Mouse (Mus musculus): ENCODE measurements around the gene AI593442.

DNA sequence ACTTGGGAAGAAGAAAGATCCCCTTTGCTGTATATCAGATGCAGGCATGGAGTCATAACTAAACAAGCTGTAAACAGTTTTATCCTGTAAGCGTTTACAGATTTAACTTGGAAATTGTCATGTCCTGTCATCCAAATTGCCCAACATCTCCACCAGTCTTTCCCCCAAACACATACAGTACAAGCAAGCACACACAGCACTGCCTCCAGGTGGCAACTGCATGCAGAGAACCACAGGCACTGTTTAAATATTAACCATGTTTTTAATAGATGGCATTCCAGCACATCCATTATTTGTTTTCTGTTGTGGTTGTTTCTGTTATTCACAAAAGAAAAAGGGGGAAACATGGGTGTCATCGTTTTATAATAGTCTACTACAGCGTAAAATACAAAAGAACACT is 3.6 kb downstream of the AI593442 start:
- TF ChIP-seq MAFK (IDR thresholded peaks at IDR 0.05; ENCODE audit: insufficient read depth, low read depth, low read length) (no peak), ZC3H11A (IDR thresholded peaks at IDR 0.05; ENCODE audit: borderline replicate concordance, low read depth, low read length) (no peak), HCFC1 (IDR thresholded peaks at IDR 0.05; ENCODE audit: borderline replicate concordance, insufficient read depth, low read length) (no peak)

Measured in ES-E14 (cell line).